22 mouse cellular contexts compared by ENCODE assay signal in genomic region chr2:26956811-26957487, GRCm38 (mm10). TPM values are rescaled to one million over a fixed set of nuclear protein-coding genes. Genes with fewer than 3 reads are reported as not detected.
DNase-seq lines count a peak whose midpoint lies in the region; ATAC-seq and TF ChIP-seq lines count a peak whose summit lies in the region.
"Had no signal": no experiment of that assay in that cellular context is flagged by ENCODE, and none has a peak within 500 bp of the region (broad histone marks: within the 10 kb centered on the region; RNA-seq: fewer than 3 reads in every experiment).

No protein-coding gene starts in this region.

- DNase-seq in liver, adult 2 months (ENCODE audit: extremely low read depth, low read depth, low spot score), result peak; percentile 95
- DNase-seq in liver, result no peak
- no peak for DNase-seq in liver, embryonic 11.5 days (ENCODE audit: low spot score)
- DNase-seq in layer of hippocampus, adult 8-10 months (ENCODE audit: low spot score in 2 of 2), result no peak
- DNase-seq in layer of hippocampus, adult 11-12 months (ENCODE audit: low spot score), result no peak
- DNase-seq: adrenal gland, adult 2 months; cerebellum, adult 9-10 months; heart, adult 11 months; heart, postnatal 36 days; layer of hippocampus, postnatal 36 days; lung, postnatal 10 days; midbrain, embryonic 14.5 days had no signal

- peaks cover 40% of the 10 kb centered on the region for H3K36me3 ChIP-seq in liver, adult 2 months (ENCODE audit: control insufficient read depth, insufficient read depth, low read length)
- peaks cover 59% of the 10 kb centered on the region for H3K36me3 ChIP-seq in liver, embryonic 11.5 days (ENCODE audit: control insufficient read depth, insufficient read depth, low read length)
- H3K36me3 ChIP-seq in small intestine, adult 2 months (ENCODE audit: control insufficient read depth, insufficient read depth, low read length), result peaks cover 75% of the 10 kb centered on the region

- no peaks in the 10 kb centered on the region for H3K27me3 ChIP-seq in liver, adult 2 months (ENCODE audit: control insufficient read depth, insufficient read depth, low read length)
- H3K27me3 ChIP-seq in liver, embryonic 11.5 days (replicated peaks; ENCODE audit: control insufficient read depth, insufficient read depth, low read length), result no peaks in the 10 kb centered on the region
- H3K27me3 ChIP-seq in small intestine, adult 2 months (ENCODE audit: control insufficient read depth, insufficient read depth, low read length), result no peaks in the 10 kb centered on the region
- H3K27me3 ChIP-seq: heart, embryonic 13.5 days; megakaryocyte, embryonic 14.5 days; neural tube, embryonic 13.5 days had no signal

- no peak overlapping the region for H3K4me2 ChIP-seq in liver, embryonic 11.5 days
- H3K4me2 ChIP-seq: heart, embryonic 13.5 days; hindbrain, embryonic 14.5 days; neural tube, embryonic 13.5 days had no signal

- H3K79me2 ChIP-seq in liver, adult 2 months (ENCODE audit: control insufficient read depth, insufficient read depth, low read length), result no peaks in the 10 kb centered on the region

- no peak overlapping the region for H3K4me3 ChIP-seq in liver, adult 2 months (ENCODE audit: insufficient read depth, low read depth, low read length)
- no peak overlapping the region for H3K4me3 ChIP-seq in liver, embryonic 11.5 days (ENCODE audit: low read depth, low read length)
- H3K4me3 ChIP-seq in small intestine, adult 2 months (ENCODE audit: low read depth, low read length), result no peak overlapping the region
- H3K4me3 ChIP-seq: embryonic facial prominence, embryonic 10.5 days; heart, embryonic 13.5 days; megakaryocyte, embryonic 14.5 days; neural tube, embryonic 13.5 days had no signal

- peak overlapping the region; percentile 94 for H3K27ac ChIP-seq in liver, adult 2 months (replicated peaks; ENCODE audit: insufficient read depth, low read depth, low read length)
- H3K27ac ChIP-seq in liver, embryonic 11.5 days (ENCODE audit: low read depth, low read length), result no peak overlapping the region
- H3K27ac ChIP-seq in small intestine, adult 2 months (ENCODE audit: insufficient read depth, low read depth, low read length), result peak overlapping the region; percentile 95
- H3K27ac ChIP-seq: embryonic facial prominence, embryonic 10.5 days; heart, embryonic 13.5 days; hindbrain, embryonic 14.5 days; neural tube, embryonic 13.5 days had no signal

- no peak for TF ChIP-seq CTCF in liver, adult 2 months (IDR thresholded peaks at IDR 0.05; ENCODE audit: low read depth, low read length)
- peak; percentile 1; the same call in 1 of the 2 replicates for TF ChIP-seq CTCF in small intestine, adult 2 months (IDR thresholded peaks at IDR 0.05; ENCODE audit: extremely low read depth, insufficient read length, insufficient replicate concordance, low read depth, low read length)

- no peak overlapping the region for H3K9ac ChIP-seq in liver, adult 2 months (ENCODE audit: low read depth, low read length)
- H3K9ac ChIP-seq in liver, embryonic 11.5 days (ENCODE audit: low read depth, low read length), result no peak overlapping the region
- H3K9ac ChIP-seq: heart, embryonic 13.5 days; hindbrain, embryonic 14.5 days; neural tube, embryonic 13.5 days had no signal

- H3K9me3 ChIP-seq in liver, embryonic 11.5 days (ENCODE audit: control insufficient read depth, low read length), result no peaks in the 10 kb centered on the region
- H3K9me3 ChIP-seq: embryonic facial prominence, embryonic 10.5 days; heart, embryonic 13.5 days; megakaryocyte, embryonic 14.5 days; neural tube, embryonic 13.5 days had no signal

- H3K4me1 ChIP-seq in liver, adult 2 months (ENCODE audit: control insufficient read depth, insufficient read depth, low read length), result peaks cover 15% of the 10 kb centered on the region
- H3K4me1 ChIP-seq in liver, embryonic 11.5 days (replicated peaks; ENCODE audit: control insufficient read depth, insufficient read depth, low read length), result no peaks in the 10 kb centered on the region; the same call in 1 of the 2 replicates
- H3K4me1 ChIP-seq in small intestine, adult 2 months (ENCODE audit: control insufficient read depth, insufficient read depth, insufficient read length, low read length), result peaks cover 15% of the 10 kb centered on the region; the same call in 1 of the 2 replicates

- no peak for TF ChIP-seq POLR2A in liver, adult 2 months (IDR thresholded peaks at IDR 0.05; ENCODE audit: extremely low read depth, insufficient read depth, low read length)
- no peak for TF ChIP-seq POLR2A in small intestine, adult 2 months (IDR thresholded peaks at IDR 0.05; ENCODE audit: low read depth, low read length)

- ATAC-seq in liver, embryonic 11.5 days (replicated peaks; ENCODE audit: low FRiP score), result 0 out of 2 replicates have a peak, but pooled peaks have one; percentile 31
- no peak for ATAC-seq in CD4-positive, CD25-positive, alpha-beta regulatory T cell, adult 4 months

- 23% methylated on average over 12 of the region's 12 CpGs for WGBS in liver, adult 2 months
- 89% methylated on average over 12 of the region's 12 CpGs for WGBS in liver, embryonic 11.5 days
- WGBS in small intestine, adult 2 months, result 41% methylated on average over 12 of the region's 12 CpGs

RNA-seq across cellular contexts. Expression of gene Rexo4, which starts 7.2 kb away (rescaled TPM):
- total RNA-seq in liver, adult 2 months (2014; rRNA removed), result 15.2 TPM in 2 replicates
- polyA plus RNA-seq in liver, adult 2 months (2012; rRNA removed), result 8.3 and 11.8 TPM in 2 replicates
- polyA plus RNA-seq in liver, embryonic 11.5 days (2014; fragmentation: Nextera tagmentation; extraction: Ambion mirVana), result 58.8 TPM in 2 replicates
- polyA plus RNA-seq in small intestine, adult 2 months (2012; rRNA removed), result 11.3 and 14.7 TPM in 2 replicates
- 10 to 100 TPM; 55.5 to 76.3 TPM for polyA plus RNA-seq in CD4-positive, CD25-positive, alpha-beta regulatory T cell, adult 4 months (2017; shearing (Covaris generic))
- 10 to 100 TPM; 55.6 to 67.6 (median 59.5) TPM for total RNA-seq in layer of hippocampus, adult 8-10 months (2022)

RNA-seq across cellular contexts. Expression of gene Adamts13, which starts 16.3 kb away (rescaled TPM):
- total RNA-seq in liver, adult 2 months (2014; rRNA removed), result 5.6 and 8.3 TPM in 2 replicates
- 5.8 and 11.2 TPM in 2 replicates for polyA plus RNA-seq in liver, adult 2 months (2012; rRNA removed)
- polyA plus RNA-seq in liver, embryonic 11.5 days (2014; fragmentation: Nextera tagmentation; extraction: Ambion mirVana), result 0.43 and 0.63 TPM in 2 replicates
- polyA plus RNA-seq in small intestine, adult 2 months (2012; rRNA removed), result 0.94 and 1.1 TPM in 2 replicates
- not detected for polyA plus RNA-seq in CD4-positive, CD25-positive, alpha-beta regulatory T cell, adult 4 months (2017; shearing (Covaris generic))
- 1 to 10 TPM; 1.4 to 4.9 (median 2.1) TPM for total RNA-seq in layer of hippocampus, adult 8-10 months (2022)
- total RNA-seq: adrenal gland, adult 2 months; common myeloid progenitor, adult 5-6 weeks; gastrocnemius, adult 8-10 months; heart, postnatal 36 days had no signal
- polyA plus RNA-seq: embryonic facial prominence, embryonic 10.5 days; forebrain, embryonic 11.5 days; midbrain, embryonic 14.5 days; neural tube, embryonic 13.5 days had no signal

RNA-seq across cellular contexts. Expression of gene Stkld1, which starts 23.1 kb away (rescaled TPM):
- 0.09 TPM in 1 of 2 replicates, not detected in the other for total RNA-seq in liver, adult 2 months (2014; rRNA removed)
- 0.06 and 0.11 TPM in 2 replicates for polyA plus RNA-seq in liver, adult 2 months (2012; rRNA removed)
- 0.10 and 0.16 TPM in 2 replicates for polyA plus RNA-seq in liver, embryonic 11.5 days (2014; fragmentation: Nextera tagmentation; extraction: Ambion mirVana)
- polyA plus RNA-seq in small intestine, adult 2 months (2012; rRNA removed), result 0.13 and 0.19 TPM in 2 replicates
- polyA plus RNA-seq in CD4-positive, CD25-positive, alpha-beta regulatory T cell, adult 4 months (2017; shearing (Covaris generic)), result under 1 TPM in 1 of 2 experiments, not detected in 1; 0.42 TPM
- total RNA-seq in layer of hippocampus, adult 8-10 months (2022), result under 1 TPM in 3 of 4 experiments, not detected in 1; 0.34 to 1.00 (median 0.35) TPM
- total RNA-seq: gastrocnemius, adult 8-10 months; heart, postnatal 36 days had no signal
- polyA plus RNA-seq: hindbrain, embryonic 14.5 days had no signal

RNA-seq across cellular contexts. Expression of gene Surf4, which starts 23.2 kb away (rescaled TPM):
- total RNA-seq in liver, adult 2 months (2014; rRNA removed), result 135 and 193 TPM in 2 replicates
- polyA plus RNA-seq in liver, adult 2 months (2012; rRNA removed), result 318 and 322 TPM in 2 replicates
- 183 and 193 TPM in 2 replicates for polyA plus RNA-seq in liver, embryonic 11.5 days (2014; fragmentation: Nextera tagmentation; extraction: Ambion mirVana)
- polyA plus RNA-seq in small intestine, adult 2 months (2012; rRNA removed), result 382 and 644 TPM in 2 replicates
- polyA plus RNA-seq in CD4-positive, CD25-positive, alpha-beta regulatory T cell, adult 4 months (2017; shearing (Covaris generic)), result 100 to 1,000 TPM in 1 of 2 experiments, 10 to 100 TPM in 1; 83.0 to 121 TPM
- 10 to 100 TPM; 50.4 to 57.6 (median 55.9) TPM for total RNA-seq in layer of hippocampus, adult 8-10 months (2022)

RNA-seq across cellular contexts. Expression of gene Surf1, which starts 40.6 kb away (rescaled TPM):
- total RNA-seq in liver, adult 2 months (2014; rRNA removed), result 55.5 and 60.5 TPM in 2 replicates
- polyA plus RNA-seq in liver, adult 2 months (2012; rRNA removed), result 51.7 and 57.2 TPM in 2 replicates
- 56.5 and 58.3 TPM in 2 replicates for polyA plus RNA-seq in liver, embryonic 11.5 days (2014; fragmentation: Nextera tagmentation; extraction: Ambion mirVana)
- polyA plus RNA-seq in small intestine, adult 2 months (2012; rRNA removed), result 15.4 and 35.7 TPM in 2 replicates
- polyA plus RNA-seq in CD4-positive, CD25-positive, alpha-beta regulatory T cell, adult 4 months (2017; shearing (Covaris generic)), result 100 to 1,000 TPM; 100 to 116 TPM
- 100 to 1,000 TPM; 102 to 124 (median 112) TPM for total RNA-seq in layer of hippocampus, adult 8-10 months (2022)
